Mouse (Mus musculus) cerebellum, adult 11-12 months (tissue): ENCODE measurements around the gene Scand1.

ENCODE experiments used
- DNase-seq: peaks from one replicate; pipeline ENCODE4 v3.0.0; 2022

Scand1 gene

GRCm38 (mm10) chr2:156305818-156306217 lies 6.7 kb downstream of the Scand1 start:
- DNase-seq: no peak

GRCm38 (mm10) chr2:156304351-156304750 lies 8.2 kb downstream of the Scand1 start:
- DNase-seq: no peak

GRCm38 (mm10) chr2:156302063-156302462 lies 10.4 kb downstream of the Scand1 start:
- DNase-seq: no peak

- no peak for DNase-seq
These were observed 14.0 kb downstream of the Scand1 start for GRCm38 (mm10) chr2:156298458-156298857.

GRCm38 (mm10) chr2:156297653-156298052 lies 14.9 kb downstream of the Scand1 start:
- DNase-seq: no peak

GRCm38 (mm10) chr2:156296190-156296589 lies 16.3 kb downstream of the Scand1 start:
- DNase-seq: no peak

- DNase-seq: no peak
These were observed 16.9 kb downstream of the Scand1 start for GRCm38 (mm10) chr2:156295601-156296063.

GRCm38 (mm10) chr2:156291998-156292397 lies 20.5 kb downstream of the Scand1 start:
- no peak for DNase-seq

- DNase-seq: peak; percentile 82
These were observed 22.8 kb downstream of the Scand1 start for GRCm38 (mm10) chr2:156289552-156290160.

- DNase-seq: no peak
These were observed 24.3 kb downstream of the Scand1 start for GRCm38 (mm10) chr2:156288222-156288621.

GRCm38 (mm10) chr2:156286733-156287132 lies 25.8 kb downstream of the Scand1 start:
- no peak for DNase-seq

- DNase-seq: no peak
These were observed 27.3 kb downstream of the Scand1 start for GRCm38 (mm10) chr2:156285161-156285560.

GRCm38 (mm10) chr2:156281227-156281626 lies 31.3 kb downstream of the Scand1 start:
- DNase-seq: peak; percentile 55

- DNase-seq: peak; percentile 71
These were observed 34.1 kb downstream of the Scand1 start for GRCm38 (mm10) chr2:156278226-156279017.

- no peak for DNase-seq
These were observed 40.0 kb downstream of the Scand1 start for GRCm38 (mm10) chr2:156272553-156272952.

GRCm38 (mm10) chr2:156267636-156268035 lies 44.9 kb downstream of the Scand1 start:
- no peak for DNase-seq

- no peak for DNase-seq
These were observed 49.2 kb downstream of the Scand1 start for GRCm38 (mm10) chr2:156263204-156263893.
